Mouse (Mus musculus): ENCODE results near the gene Shkbp1. TPM values are rescaled to one million over a fixed set of nuclear protein-coding genes. Genes with fewer than 3 reads are reported as not detected.

Shkbp1 gene
- total RNA-seq, 1 experiment: 28.8 TPM

DNA sequence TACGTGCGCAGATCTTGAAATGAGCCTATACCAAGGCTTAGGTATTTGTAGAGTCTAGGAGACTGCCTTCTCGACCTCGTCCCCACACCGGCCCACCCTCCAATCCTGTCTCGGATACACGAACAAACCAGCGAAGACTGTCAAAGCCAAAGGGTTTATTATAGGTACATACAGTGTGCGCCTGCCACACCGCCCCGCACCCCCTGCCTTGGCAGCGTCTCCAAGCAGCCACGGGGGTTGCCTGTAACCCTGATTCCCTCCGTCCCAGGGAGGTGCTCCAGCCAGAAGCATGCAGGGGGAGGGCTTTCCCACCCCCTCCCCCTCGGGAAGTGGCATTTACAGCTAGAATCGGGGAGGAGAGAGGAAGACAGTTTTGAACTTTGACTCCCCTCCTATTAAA, 429 bp upstream of the Shkbp1 start:
- no peaks in the 10 kb centered on the region for H3K9me3 ChIP-seq (ENCODE audit: control insufficient read depth, insufficient read depth, low read depth, low read length)
- peak overlapping the region; percentile 84 for H3K27ac ChIP-seq (ENCODE audit: insufficient read depth, low read depth, low read length, poor library complexity, severe bottlenecking)
- peaks cover 9% of the 10 kb centered on the region; the same call in 1 of the 2 replicates for H3K36me3 ChIP-seq (ENCODE audit: control insufficient read depth, insufficient read depth, low read length, poor library complexity, severe bottlenecking)
- DNase-seq (ENCODE audit: low read depth, low spot score): no peak
- peak overlapping the region; percentile 67 for H3K9ac ChIP-seq (ENCODE audit: insufficient read depth, low read depth, low read length, poor library complexity, severe bottlenecking)
- peak overlapping the region; percentile 68 to 89 for H3K4me3 ChIP-seq (ENCODE audit: insufficient read depth in 1 of 2, low read depth in 1 of 2, low read length in 2 of 2, poor library complexity in 1 of 2, severe bottlenecking in 1 of 2)
- TF ChIP-seq MAFK (IDR thresholded peaks at IDR 0.05; ENCODE audit: insufficient read depth, low read depth, low read length): no peak
- no peak for TF ChIP-seq HCFC1 (IDR thresholded peaks at IDR 0.05; ENCODE audit: borderline replicate concordance, insufficient read depth, low read length)
- no peak for TF ChIP-seq ZC3H11A (IDR thresholded peaks at IDR 0.05; ENCODE audit: borderline replicate concordance, low read depth, low read length)
- peak; percentile 2; the same call in 1 of the 2 replicates for TF ChIP-seq CHD2 (IDR thresholded peaks at IDR 0.05; ENCODE audit: low read depth, low read length)
- in situ Hi-C loops (cut with MboI; ENCODE audit: low sequenced_read_pairs in 2 of 2, unreplicated experiment in 2 of 2): no loop called here
- peaks cover 4 to 11% of the 10 kb centered on the region in 2 experiments; a peak in 3 of 4 replicates for H3K4me1 ChIP-seq (ENCODE audit: control insufficient read depth in 2 of 2, insufficient read depth in 2 of 2, low read length in 2 of 2, poor library complexity in 1 of 2)

DNA sequence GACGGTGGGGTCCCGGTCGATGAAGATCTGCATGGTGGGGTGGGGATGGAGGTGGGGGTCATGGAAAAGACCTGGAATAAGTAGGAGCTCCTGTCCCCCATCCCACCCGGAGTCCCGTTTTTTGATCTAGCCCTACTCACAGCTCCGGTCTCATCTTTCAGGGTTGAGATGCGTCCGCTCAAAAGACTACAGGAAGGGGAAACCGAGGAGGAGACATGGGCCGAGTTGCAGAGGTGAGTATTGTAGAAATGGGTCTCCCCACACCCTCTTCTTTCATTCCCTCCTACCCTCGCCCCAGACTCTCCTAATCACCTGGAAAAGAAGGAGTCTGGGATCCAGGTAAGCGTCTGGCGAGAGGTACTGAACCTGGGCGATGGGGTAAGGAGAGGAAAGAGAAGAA, 558 bp downstream of the Shkbp1 start:
- in situ Hi-C loops (cut with MboI; ENCODE audit: low sequenced_read_pairs in 2 of 2, unreplicated experiment in 2 of 2): no loop called here
- Histone ChIP-seq H3K9ac (ENCODE audit: insufficient read depth, low read depth, low read length, poor library complexity, severe bottlenecking) (peak overlapping the region; percentile 81), H3K27ac (ENCODE audit: insufficient read depth, low read depth, low read length, poor library complexity, severe bottlenecking) (peak overlapping the region; percentile 55; the same call in 1 of the 2 replicates), H3K4me1 (ENCODE audit: control insufficient read depth in 2 of 2, insufficient read depth in 2 of 2, low read length in 2 of 2, poor library complexity in 1 of 2) (peaks cover 0 to 11% of the 10 kb centered on the region in 2 experiments; a peak in 3 of 4 replicates), H3K36me3 (ENCODE audit: control insufficient read depth, insufficient read depth, low read length, poor library complexity, severe bottlenecking) (peaks cover 12% of the 10 kb centered on the region), H3K9me3 (ENCODE audit: control insufficient read depth, insufficient read depth, low read depth, low read length) (no peaks in the 10 kb centered on the region), H3K4me3 (ENCODE audit: insufficient read depth in 1 of 2, low read depth in 1 of 2, low read length in 2 of 2, poor library complexity in 1 of 2, severe bottlenecking in 1 of 2) (peak overlapping the region; percentile 78 to 89)
- no peak for TF ChIP-seq ZC3H11A (IDR thresholded peaks at IDR 0.05; ENCODE audit: borderline replicate concordance, low read depth, low read length)
- no peak for TF ChIP-seq HCFC1 (IDR thresholded peaks at IDR 0.05; ENCODE audit: borderline replicate concordance, insufficient read depth, low read length)
- no peak for TF ChIP-seq MAFK (IDR thresholded peaks at IDR 0.05; ENCODE audit: insufficient read depth, low read depth, low read length)
- no peak for TF ChIP-seq CHD2 (IDR thresholded peaks at IDR 0.05; ENCODE audit: low read depth, low read length)
- TF ChIP-seq ZNF384 (IDR thresholded peaks at IDR 0.05; ENCODE audit: low read depth, low read length): no peak
- no peak for DNase-seq (ENCODE audit: low read depth, low spot score)

DNA sequence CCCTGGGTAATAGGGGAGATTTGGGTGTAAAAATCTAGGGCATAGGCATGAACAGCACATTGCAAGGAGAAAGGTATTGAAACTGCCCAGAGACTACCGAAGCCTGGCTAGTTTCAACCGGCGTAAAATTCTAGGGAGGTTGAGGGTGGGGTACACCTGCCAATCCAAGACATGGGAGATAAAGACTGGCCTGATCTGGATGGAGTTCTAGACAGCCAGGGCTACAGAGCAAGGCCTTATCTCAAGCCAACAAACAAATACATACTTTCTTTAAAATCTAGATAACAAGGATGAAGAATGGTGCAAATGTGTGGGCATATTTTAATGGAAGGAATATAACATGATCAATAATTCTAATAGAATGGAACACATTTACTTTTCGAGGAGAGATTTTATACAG, 1.0 kb downstream of the Shkbp1 start:
- Histone ChIP-seq H3K9ac (ENCODE audit: insufficient read depth, low read depth, low read length, poor library complexity, severe bottlenecking) (no peak overlapping the region), H3K27ac (ENCODE audit: insufficient read depth, low read depth, low read length, poor library complexity, severe bottlenecking) (peak overlapping the region; percentile 35; the same call in 1 of the 2 replicates), H3K9me3 (ENCODE audit: control insufficient read depth, insufficient read depth, low read depth, low read length) (no peaks in the 10 kb centered on the region), H3K36me3 (ENCODE audit: control insufficient read depth, insufficient read depth, low read length, poor library complexity, severe bottlenecking) (peaks cover 12% of the 10 kb centered on the region), H3K4me1 (ENCODE audit: control insufficient read depth in 2 of 2, insufficient read depth in 2 of 2, low read length in 2 of 2, poor library complexity in 1 of 2) (peaks cover 0 to 11% of the 10 kb centered on the region in 2 experiments; a peak in 3 of 4 replicates), H3K4me3 (ENCODE audit: insufficient read depth in 1 of 2, low read depth in 1 of 2, low read length in 2 of 2, poor library complexity in 1 of 2, severe bottlenecking in 1 of 2) (peak overlapping the region; percentile 78 to 89)
- TF ChIP-seq MAFK (IDR thresholded peaks at IDR 0.05; ENCODE audit: insufficient read depth, low read depth, low read length) (no peak), ZC3H11A (IDR thresholded peaks at IDR 0.05; ENCODE audit: borderline replicate concordance, low read depth, low read length) (no peak), ZNF384 (IDR thresholded peaks at IDR 0.05; ENCODE audit: low read depth, low read length) (no peak), CHD2 (IDR thresholded peaks at IDR 0.05; ENCODE audit: low read depth, low read length) (no peak), HCFC1 (IDR thresholded peaks at IDR 0.05; ENCODE audit: borderline replicate concordance, insufficient read depth, low read length) (no peak)
- in situ Hi-C loops (cut with MboI; ENCODE audit: low sequenced_read_pairs in 2 of 2, unreplicated experiment in 2 of 2): no loop called here
- no peak for DNase-seq (ENCODE audit: low read depth, low spot score)

DNA sequence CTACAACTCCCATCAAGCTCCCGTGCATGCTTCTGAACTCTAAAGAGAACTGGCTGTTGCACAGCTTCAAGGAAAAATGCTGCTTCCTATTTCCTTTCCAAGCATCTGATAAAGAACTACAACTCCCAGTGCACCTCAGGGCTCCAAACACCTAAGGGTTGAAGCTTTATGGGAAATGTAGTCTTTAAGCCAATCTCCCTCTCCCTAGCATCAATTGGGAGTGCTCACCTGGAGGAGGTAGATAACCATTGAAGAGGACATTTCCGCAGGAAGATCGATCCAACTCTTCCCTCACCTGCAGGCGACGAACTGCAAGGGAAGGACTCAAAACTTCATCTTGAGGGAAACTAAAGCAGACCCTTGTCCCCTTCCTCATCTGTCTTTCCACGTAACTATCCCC, 1.7 kb downstream of the Shkbp1 start:
- DNase-seq (ENCODE audit: low read depth, low spot score): no peak
- peak overlapping the region; percentile 24 to 46; a peak in 3 of 4 replicates for H3K4me3 ChIP-seq (ENCODE audit: insufficient read depth in 1 of 2, low read depth in 1 of 2, low read length in 2 of 2, poor library complexity in 1 of 2, severe bottlenecking in 1 of 2)
- H3K4me1 ChIP-seq (ENCODE audit: control insufficient read depth in 2 of 2, insufficient read depth in 2 of 2, low read length in 2 of 2, poor library complexity in 1 of 2): peaks cover 0 to 8% of the 10 kb centered on the region in 2 experiments; a peak in 3 of 4 replicates
- H3K9ac ChIP-seq (ENCODE audit: insufficient read depth, low read depth, low read length, poor library complexity, severe bottlenecking): no peak overlapping the region
- H3K27ac ChIP-seq (ENCODE audit: insufficient read depth, low read depth, low read length, poor library complexity, severe bottlenecking): no peak overlapping the region; the same call in 1 of the 2 replicates
- in situ Hi-C loops (cut with MboI; ENCODE audit: low sequenced_read_pairs in 2 of 2, unreplicated experiment in 2 of 2): no loop called here
- no peaks in the 10 kb centered on the region for H3K9me3 ChIP-seq (ENCODE audit: control insufficient read depth, insufficient read depth, low read depth, low read length)
- peaks cover 12% of the 10 kb centered on the region for H3K36me3 ChIP-seq (ENCODE audit: control insufficient read depth, insufficient read depth, low read length, poor library complexity, severe bottlenecking)
- no peak for TF ChIP-seq MAFK (IDR thresholded peaks at IDR 0.05; ENCODE audit: insufficient read depth, low read depth, low read length)
- TF ChIP-seq HCFC1 (IDR thresholded peaks at IDR 0.05; ENCODE audit: borderline replicate concordance, insufficient read depth, low read length): peak; percentile 100

DNA sequence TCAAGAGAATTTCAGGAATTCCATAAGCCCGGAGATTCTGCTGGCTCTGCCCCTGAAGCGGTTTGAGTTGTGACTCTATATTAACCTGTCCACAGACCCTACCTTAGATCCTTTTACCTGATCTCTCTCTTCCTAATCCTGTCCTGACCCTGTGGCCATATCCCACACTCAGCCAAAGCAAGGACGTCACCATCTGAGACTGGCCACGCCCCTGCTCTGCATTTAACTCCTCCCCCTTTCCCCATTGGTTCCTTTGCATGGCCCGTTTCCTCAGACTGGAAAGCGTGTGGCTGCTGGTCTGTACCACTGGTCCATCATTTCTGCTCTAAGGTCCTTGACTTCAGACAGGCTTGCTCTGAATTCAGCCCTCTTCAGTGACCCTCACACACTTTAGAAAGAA, 10.4 kb downstream of the Shkbp1 start:
- peaks cover 36% of the 10 kb centered on the region for H3K36me3 ChIP-seq (ENCODE audit: control insufficient read depth, insufficient read depth, low read length, poor library complexity, severe bottlenecking)

More for the DNA sequence above, 10.4 kb downstream of the Shkbp1 start:
- peak; percentile 91 for DNase-seq (ENCODE audit: low read depth, low spot score)
- in situ Hi-C loops (cut with MboI; ENCODE audit: low sequenced_read_pairs in 2 of 2, unreplicated experiment in 2 of 2): no loop called here
- H3K4me1 ChIP-seq (ENCODE audit: control insufficient read depth in 2 of 2, insufficient read depth in 2 of 2, low read length in 2 of 2, poor library complexity in 1 of 2): peaks cover 2 to 14% of the 10 kb centered on the region in 2 experiments; a peak in 2 of 4 replicates
- TF ChIP-seq MAFK (IDR thresholded peaks at IDR 0.05; ENCODE audit: insufficient read depth, low read depth, low read length) (no peak), CHD2 (IDR thresholded peaks at IDR 0.05; ENCODE audit: low read depth, low read length) (no peak), ZNF384 (IDR thresholded peaks at IDR 0.05; ENCODE audit: low read depth, low read length) (no peak), ZC3H11A (IDR thresholded peaks at IDR 0.05; ENCODE audit: borderline replicate concordance, low read depth, low read length) (no peak), HCFC1 (IDR thresholded peaks at IDR 0.05; ENCODE audit: borderline replicate concordance, insufficient read depth, low read length) (no peak)
- H3K27ac ChIP-seq (ENCODE audit: insufficient read depth, low read depth, low read length, poor library complexity, severe bottlenecking): no peak overlapping the region
- H3K9me3 ChIP-seq (ENCODE audit: control insufficient read depth, insufficient read depth, low read depth, low read length): no peaks in the 10 kb centered on the region
- no peak overlapping the region for H3K9ac ChIP-seq (ENCODE audit: insufficient read depth, low read depth, low read length, poor library complexity, severe bottlenecking)
- 0 out of 4 replicates have a peak overlapping the region, but pooled peaks have one; percentile 5 to 18 for H3K4me3 ChIP-seq (ENCODE audit: insufficient read depth in 1 of 2, low read depth in 1 of 2, low read length in 2 of 2, poor library complexity in 1 of 2, severe bottlenecking in 1 of 2)

All from ES-E14 (cell line).